Mouse (Mus musculus) liver, postnatal 0 days (tissue): ENCODE data around the gene Sft2d1. TPM values are rescaled to one million over a fixed set of nuclear protein-coding genes. Genes with fewer than 3 reads are reported as not detected.

Experiments used
- ATAC-seq: fragments of 200-750 bp; cut with Nextera tagmentation; 2 replicates; pipeline ENCODE4 v1.8.0; 2017; ENCODE audit warnings: mild to moderate bottlenecking, moderate library complexity
- DNase-seq: peaks from one replicate; pipeline ENCODE4 v3.0.0-alpha.2; 2016
- H3K27ac ChIP-seq: fragments of 300-500 bp; sonication (generic); 2 replicates; pipeline ENCODE4 v1.5.1; 2014; ENCODE audit warnings: antibody characterized with exemption, moderate library complexity, mild to moderate bottlenecking, low read depth
- H3K27me3 ChIP-seq: fragments of 300-500 bp; sonication (generic); 2 replicates; pipeline ENCODE4 v1.6.1; 2014; ENCODE audit warnings: low read length, control low read depth, mixed read lengths; ENCODE audit not compliant: insufficient read depth
- H3K36me3 ChIP-seq: fragments of 300-500 bp; sonication (generic); replicated peaks from 2 replicates; pipeline ENCODE4 v1.6.1; 2014; ENCODE audit warnings: mild to moderate bottlenecking, control low read depth, low read length, moderate library complexity, mixed read lengths; ENCODE audit not compliant: insufficient read depth
- H3K4me1 ChIP-seq: fragments of 300-500 bp; sonication (generic); 2 replicates; pipeline ENCODE4 v1.6.1; 2014; ENCODE audit warnings: antibody characterized with exemption, mild to moderate bottlenecking, control low read depth; ENCODE audit not compliant: insufficient read depth
- H3K4me2 ChIP-seq: fragments of 300-500 bp; sonication (generic); 2 replicates; pipeline ENCODE4 v1.6.1; 2014; ENCODE audit warnings: low read depth, mild to moderate bottlenecking, low read length, moderate library complexity, mixed read lengths
- H3K4me3 ChIP-seq: fragments of 300-500 bp; sonication (generic); 2 replicates; pipeline ENCODE4 v1.5.1; 2014; ENCODE audit warnings: low read depth, low read length
- H3K9ac ChIP-seq: fragments of 300-500 bp; sonication (generic); replicated peaks from 2 replicates; pipeline ENCODE4 v1.6.1; 2014; ENCODE audit warnings: mild to moderate bottlenecking, moderate library complexity
- H3K9me3 ChIP-seq: fragments of 300-500 bp; sonication (generic); 2 replicates; pipeline ENCODE4 v1.6.1; 2016; ENCODE audit warnings: mild to moderate bottlenecking, control low read depth, low read length, mixed read lengths
- CTCF ChIP-seq: sonication (generic); IDR thresholded peaks from 2 replicates; pipeline ENCODE4 v1.5.1; 2016; ENCODE audit warnings: antibody characterized with exemption, low read depth
- EP300 ChIP-seq: IDR thresholded peaks from 2 replicates; pipeline ENCODE4 v1.6.1; 2016; ENCODE audit warnings: antibody characterized with exemption, low read depth, mild to moderate bottlenecking
- WGBS: fragments of 180-500 bp; shearing (Covaris S2); extraction: QIAGEN DNeasy Blood & Tissue Kit; methylation state at CpG from one replicate; pipeline ENCODE4 v1.1.7; 2014; ENCODE audit not compliant: insufficient replicate concordance; 5-methylcytosine and 5-hydroxymethylcytosine counted together
- polyA plus RNA-seq: library from polyadenylated mRNA; unstranded; fragments of >200 nt; fragmentation: Nextera tagmentation; extraction: Ambion mirVana; gene quantifications from 2 replicates; pipeline ENCODE4 v1.2.1, GENCODE M21; 2015

Gene Sft2d1
- polyA plus RNA-seq, 1 experiment from 2014 or later: 67.6 TPM

GRCm38 (mm10) chr17:8286987-8287386, 23.9 kb upstream of the Sft2d1 start:
- 83% methylated on average over 4 of the region's 4 CpGs for WGBS
- Histone ChIP-seq H3K4me1 (peaks cover 22% of the 10 kb centered on the region), H3K4me3 (no peak overlapping the region), H3K9ac (no peak overlapping the region), H3K9me3 (no peaks in the 10 kb centered on the region), H3K27me3 (no peaks in the 10 kb centered on the region), H3K4me2 (peak overlapping the region; percentile 98), H3K36me3 (peaks cover 3% of the 10 kb centered on the region; the same call in 1 of the 2 replicates), H3K27ac (no peak overlapping the region)
- DNase-seq: no peak
- TF ChIP-seq CTCF (no peak), EP300 (no peak)
- ATAC-seq: no peak

- WGBS: 91% methylated on average over 3 of the region's 3 CpGs
- DNase-seq: no peak
Measured at GRCm38 (mm10) chr17:8289993-8290679, 20.8 kb upstream of the Sft2d1 start.

DNA sequence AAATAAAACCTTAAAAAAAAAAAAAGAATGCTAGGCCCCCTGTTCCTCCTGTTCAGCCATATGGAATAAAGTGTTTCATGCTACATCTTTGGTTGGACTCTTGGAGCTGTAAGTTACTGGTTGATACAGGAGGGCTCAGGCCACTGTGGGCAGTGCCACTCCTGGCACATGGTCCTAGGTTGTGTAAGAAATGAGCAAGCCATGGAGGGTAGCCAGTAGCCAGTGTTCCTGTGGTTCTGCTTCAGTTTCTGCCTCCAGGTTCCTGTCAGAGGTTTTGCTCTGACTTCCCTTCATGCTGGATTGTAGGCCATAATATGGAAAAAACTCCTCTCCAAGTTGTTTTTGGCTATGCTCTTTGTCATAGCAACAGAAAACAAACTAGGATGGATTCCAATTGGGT, 20.2 kb upstream of the Sft2d1 start:
- H3K27me3 ChIP-seq: no peaks in the 10 kb centered on the region
- H3K36me3 ChIP-seq: peaks cover 14% of the 10 kb centered on the region; the same call in 1 of the 2 replicates
- H3K4me1 ChIP-seq: peaks cover 10% of the 10 kb centered on the region; the same call in 1 of the 2 replicates
- peak; percentile 48 for ATAC-seq
- no peak for DNase-seq
- H3K4me2 ChIP-seq: no peak overlapping the region
- H3K4me3 ChIP-seq: no peak overlapping the region
- H3K27ac ChIP-seq: no peak overlapping the region
- TF ChIP-seq CTCF (no peak), EP300 (no peak)
- no peak overlapping the region for H3K9ac ChIP-seq
- H3K9me3 ChIP-seq: no peaks in the 10 kb centered on the region

More at GRCm38 (mm10) chr17:8289993-8290679, 20.8 kb upstream of the Sft2d1 start:
- H3K4me3 ChIP-seq: no peak overlapping the region
- H3K4me1 ChIP-seq: peaks cover 13% of the 10 kb centered on the region
- no peak overlapping the region for H3K9ac ChIP-seq
- H3K36me3 ChIP-seq: peaks cover 10% of the 10 kb centered on the region; the same call in 1 of the 2 replicates
- H3K27me3 ChIP-seq: no peaks in the 10 kb centered on the region
- no peak for ATAC-seq
- H3K27ac ChIP-seq: no peak overlapping the region
- TF ChIP-seq EP300: no peak
- no peak for TF ChIP-seq CTCF
- H3K9me3 ChIP-seq: no peaks in the 10 kb centered on the region
- H3K4me2 ChIP-seq: no peak overlapping the region

DNA sequence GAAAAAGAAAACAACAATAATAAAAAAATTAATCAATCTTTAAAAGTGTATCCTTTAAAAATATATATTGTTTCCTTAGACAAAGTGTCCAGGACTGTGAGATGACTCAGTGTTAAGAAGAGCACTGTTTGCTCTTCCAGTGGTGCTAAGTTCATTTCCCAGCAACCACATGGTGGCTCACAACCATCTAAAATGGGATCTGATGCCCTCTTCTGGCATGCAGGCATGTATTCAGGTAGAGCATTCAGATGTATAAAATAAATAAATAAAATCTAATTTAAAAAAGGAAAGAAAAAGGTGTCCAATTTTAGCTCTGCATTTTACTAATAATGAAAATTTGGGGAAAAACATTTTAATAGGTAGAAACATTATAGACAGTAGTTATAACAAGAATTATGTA, 15.1 kb upstream of the Sft2d1 start:
- no peak overlapping the region for H3K4me3 ChIP-seq
- no peak overlapping the region for H3K4me2 ChIP-seq
- H3K36me3 ChIP-seq: peaks cover 27% of the 10 kb centered on the region
- H3K27ac ChIP-seq: no peak overlapping the region
- ATAC-seq: no peak
- H3K9ac ChIP-seq: no peak overlapping the region
- H3K4me1 ChIP-seq: peaks cover 12% of the 10 kb centered on the region
- H3K9me3 ChIP-seq: no peaks in the 10 kb centered on the region
- H3K27me3 ChIP-seq: no peaks in the 10 kb centered on the region
- no peak for DNase-seq
- TF ChIP-seq EP300: no peak
- peak; percentile 32; the same call in 1 of the 2 replicates for TF ChIP-seq CTCF

- Histone ChIP-seq H3K4me1 (peaks cover 12% of the 10 kb centered on the region), H3K36me3 (peaks cover 27% of the 10 kb centered on the region), H3K9ac (no peak overlapping the region), H3K4me3 (no peak overlapping the region), H3K27me3 (no peaks in the 10 kb centered on the region), H3K9me3 (no peaks in the 10 kb centered on the region), H3K4me2 (no peak overlapping the region), H3K27ac (no peak overlapping the region)
- TF ChIP-seq CTCF (no peak), EP300 (no peak)
- ATAC-seq: no peak
- no peak for DNase-seq
- 63% methylated on average over 9 of the region's 9 CpGs for WGBS
Measured at GRCm38 (mm10) chr17:8296313-8296844, 14.5 kb upstream of the Sft2d1 start.

DNA sequence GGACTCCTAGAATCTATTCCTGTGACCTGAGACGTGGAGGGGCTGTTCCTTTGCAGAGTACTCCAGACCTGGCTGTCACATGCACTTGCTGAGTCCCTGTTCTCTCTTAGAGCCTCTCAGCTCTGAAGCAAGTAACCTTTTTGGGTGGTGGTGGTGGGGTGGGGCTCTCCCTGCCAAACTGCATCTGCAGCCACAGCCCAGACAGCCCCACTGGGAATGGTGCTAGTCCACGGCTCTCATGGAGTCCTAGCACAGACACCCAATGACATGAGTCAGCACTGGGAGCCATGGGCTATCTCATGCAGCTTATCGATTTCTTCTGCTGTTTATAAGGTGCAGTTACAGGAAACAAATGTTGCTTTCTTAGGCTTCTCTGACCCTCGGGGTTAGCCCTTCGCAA, 13.2 kb upstream of the Sft2d1 start:
- Histone ChIP-seq H3K4me3 (no peak overlapping the region), H3K27ac (no peak overlapping the region), H3K4me2 (no peak overlapping the region), H3K9me3 (no peaks in the 10 kb centered on the region), H3K9ac (no peak overlapping the region), H3K36me3 (peaks cover 25% of the 10 kb centered on the region), H3K4me1 (peaks cover 12% of the 10 kb centered on the region), H3K27me3 (no peaks in the 10 kb centered on the region)
- TF ChIP-seq EP300 (no peak), CTCF (no peak)
- ATAC-seq (no peak), DNase-seq (no peak)
- 76% methylated on average over 5 of the region's 5 CpGs for WGBS
